Mouse (Mus musculus) hematopoietic stem cell, adult 5-6 weeks (primary cell): ENCODE measurements around the gene Lypla2. TPM values are rescaled to one million over a fixed set of nuclear protein-coding genes. Genes with fewer than 3 reads are reported as not detected.
"Not testable (repeated sequence)": the region's sequence is repeated elsewhere in the genome, so short reads cannot be mapped to it uniquely, and the experiment has no call there.

Experiments
- ATAC-seq, 2 experiments: fragments of 125-278 bp in 1 of 2; replicated peaks in 1 of 2; 2 replicates each; pipeline ENCODE4 v1.8.0; 2016 to 2017; ENCODE audit warnings: inconsistent platforms in 2 of 2, mild to moderate bottlenecking in 2 of 2, moderate number of reproducible peaks in 2 of 2, low read depth in 1 of 2, moderate TSS enrichment in 1 of 2; ENCODE audit not compliant: low FRiP score in 2 of 2, poor library complexity in 2 of 2, severe bottlenecking in 2 of 2, insufficient read depth in 1 of 2, low TSS enrichment in 1 of 2
- total RNA-seq: library from RNA; stranded (forward); fragments of 172-1452, 232-1000 nt; gene quantifications from 2 replicates; pipeline ENCODE4 v1.2.3, GENCODE M21; 2017

Lypla2 gene
- total RNA-seq, 1 experiment from 2014 or later = 10.8 TPM

DNA sequence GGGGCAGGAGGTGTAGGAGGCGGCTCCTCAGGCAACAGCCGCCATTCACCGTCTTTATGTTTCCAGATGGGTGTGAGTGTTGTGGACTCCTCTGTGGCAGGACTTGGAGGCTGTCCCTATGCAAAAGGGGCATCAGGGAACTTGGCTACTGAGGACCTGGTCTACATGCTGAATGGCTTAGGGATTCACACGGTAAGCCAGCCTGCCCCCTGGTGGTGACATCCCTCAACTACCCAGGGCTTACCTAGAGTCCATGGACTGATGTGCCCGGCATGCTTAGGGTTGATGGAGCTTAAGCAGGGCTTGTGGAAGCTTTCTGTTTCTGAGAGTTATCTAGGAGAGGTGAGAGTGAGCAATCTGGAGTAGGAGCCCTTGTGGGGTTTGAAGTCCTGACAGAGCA lies 11.7 kb downstream of the Lypla2 start:
- peak; percentile 57 to 68; a peak in 3 of 4 replicates for ATAC-seq

DNA sequence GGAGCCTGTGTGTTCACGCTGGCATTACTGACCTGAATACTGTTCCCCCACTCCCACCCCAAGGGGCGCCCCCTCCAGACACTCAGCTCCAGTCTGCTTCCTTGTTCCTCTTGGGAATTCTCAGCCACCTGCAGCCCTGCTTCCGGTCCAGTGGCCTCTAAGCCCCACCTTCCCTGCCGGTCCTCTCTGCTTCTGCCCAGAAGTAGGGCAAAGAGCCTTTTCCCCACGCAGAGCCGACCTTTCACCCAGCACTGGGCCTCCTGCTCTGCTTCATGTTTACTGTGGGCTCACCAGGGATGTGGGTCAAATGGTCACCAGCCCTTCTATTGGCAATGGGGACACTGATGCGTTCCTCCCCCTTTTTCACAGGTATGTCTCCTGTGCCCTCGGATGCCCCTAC lies 14.1 kb downstream of the Lypla2 start:
- ATAC-seq = no peak

- ATAC-seq = no peak
Observed at GRCm38 (mm10) chr4:135955886-135956285, 16.5 kb downstream of the Lypla2 start.

DNA sequence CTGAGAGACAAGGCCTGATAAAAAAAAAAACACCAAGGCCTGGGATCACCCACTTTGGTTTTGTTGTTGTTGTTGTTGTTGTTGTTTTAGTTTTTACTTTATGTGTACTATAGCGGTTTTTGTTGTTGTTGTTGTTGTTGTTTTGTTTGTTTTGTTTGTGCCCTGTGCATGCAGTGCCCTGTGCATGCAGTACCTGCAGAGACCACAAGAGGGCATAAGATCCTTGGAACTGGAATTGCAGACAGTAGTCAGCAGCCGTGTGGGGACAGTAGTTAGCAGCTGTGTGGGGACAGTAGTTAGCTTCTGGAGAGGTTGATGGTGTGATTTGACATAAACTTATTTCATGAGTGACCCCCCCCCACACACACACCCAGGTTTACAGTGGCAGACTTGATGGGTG lies 18.2 kb downstream of the Lypla2 start:
- ATAC-seq = peak; percentile 53 to 68; a peak in 2 of 4 replicates

- no peak for ATAC-seq
Observed at GRCm38 (mm10) chr4:135953179-135953578, 19.2 kb downstream of the Lypla2 start.

DNA sequence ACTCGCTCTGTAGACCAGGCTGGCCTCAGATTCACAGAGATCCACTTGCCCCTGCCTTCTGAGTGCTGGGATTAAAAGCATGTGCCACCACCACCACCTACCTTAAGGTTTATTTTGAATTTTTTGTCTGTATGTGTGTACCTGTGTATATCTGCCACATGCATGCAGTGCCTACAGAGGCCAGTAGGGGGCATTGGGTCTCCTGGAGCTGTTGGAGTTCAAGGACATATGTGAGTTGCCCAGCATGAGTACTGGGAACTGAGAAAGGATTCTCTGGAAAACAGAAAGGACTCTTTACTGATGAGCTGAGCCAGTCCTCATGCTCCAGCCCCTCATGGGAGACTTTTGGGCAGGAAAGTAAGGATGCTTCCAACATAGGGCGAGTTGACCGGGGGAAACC lies 20.9 kb downstream of the Lypla2 start:
- ATAC-seq = no peak

DNA sequence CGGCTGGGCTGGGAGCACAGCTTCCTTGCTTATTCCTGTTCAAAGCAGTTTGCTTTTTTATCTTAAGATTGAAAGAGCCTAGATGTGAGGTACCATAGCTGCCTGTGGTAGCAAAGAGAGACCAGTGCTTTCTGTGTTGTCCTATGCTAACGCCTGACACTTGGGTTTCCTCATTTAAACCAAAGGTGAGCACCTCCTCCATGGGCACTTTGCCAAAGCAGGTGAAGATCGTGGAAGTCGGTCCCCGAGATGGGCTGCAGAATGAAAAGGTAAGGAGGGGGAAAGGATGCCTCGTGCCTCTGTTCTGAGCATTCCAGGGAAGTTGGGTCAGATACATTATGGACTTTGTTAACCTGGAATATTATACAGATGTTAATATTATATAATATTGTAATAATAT lies 22.1 kb downstream of the Lypla2 start:
- ATAC-seq = no peak

- ATAC-seq = no peak
Observed at GRCm38 (mm10) chr4:135949911-135950310, 22.5 kb downstream of the Lypla2 start.

DNA sequence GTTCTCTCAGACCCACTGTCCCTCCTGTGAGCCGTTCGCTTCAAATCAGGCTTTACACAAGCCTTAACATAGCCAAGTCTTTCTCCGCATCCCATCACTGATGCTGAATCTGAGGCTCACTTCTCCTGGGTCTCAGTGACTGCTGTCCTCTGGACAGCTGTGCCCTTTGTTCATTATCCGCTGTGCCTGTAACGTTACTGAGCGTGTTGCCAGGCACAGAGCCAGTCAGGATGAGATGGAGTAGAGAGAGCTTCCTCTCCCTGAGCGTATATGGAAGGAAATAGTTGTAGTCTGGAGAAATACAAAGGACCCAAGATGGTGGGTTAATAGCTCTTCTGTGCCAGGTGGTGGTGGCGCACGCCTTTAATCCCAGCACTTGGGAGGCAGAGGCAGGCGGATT lies 23.0 kb downstream of the Lypla2 start:
- ATAC-seq = no peak

DNA sequence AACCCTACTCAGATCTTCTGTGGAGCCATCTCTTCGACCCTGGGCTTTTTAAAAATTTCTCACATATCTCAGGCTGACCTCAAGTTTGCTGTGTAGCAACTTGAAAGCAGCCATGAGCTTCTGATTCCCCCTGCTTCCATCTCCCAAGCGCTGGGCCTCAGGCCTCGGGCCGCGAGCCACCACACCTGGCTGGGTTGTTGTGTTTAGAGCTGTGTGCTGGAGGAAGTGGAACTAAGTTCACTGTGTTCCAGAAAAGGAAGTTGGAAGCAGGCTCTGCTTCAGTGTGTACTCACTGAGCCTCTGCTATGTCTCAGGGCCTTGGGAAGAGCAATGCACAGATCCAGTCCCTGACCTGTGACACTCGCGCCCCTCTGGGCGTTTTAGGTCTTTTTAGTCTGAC lies 24.3 kb downstream of the Lypla2 start:
- no peak for ATAC-seq

DNA sequence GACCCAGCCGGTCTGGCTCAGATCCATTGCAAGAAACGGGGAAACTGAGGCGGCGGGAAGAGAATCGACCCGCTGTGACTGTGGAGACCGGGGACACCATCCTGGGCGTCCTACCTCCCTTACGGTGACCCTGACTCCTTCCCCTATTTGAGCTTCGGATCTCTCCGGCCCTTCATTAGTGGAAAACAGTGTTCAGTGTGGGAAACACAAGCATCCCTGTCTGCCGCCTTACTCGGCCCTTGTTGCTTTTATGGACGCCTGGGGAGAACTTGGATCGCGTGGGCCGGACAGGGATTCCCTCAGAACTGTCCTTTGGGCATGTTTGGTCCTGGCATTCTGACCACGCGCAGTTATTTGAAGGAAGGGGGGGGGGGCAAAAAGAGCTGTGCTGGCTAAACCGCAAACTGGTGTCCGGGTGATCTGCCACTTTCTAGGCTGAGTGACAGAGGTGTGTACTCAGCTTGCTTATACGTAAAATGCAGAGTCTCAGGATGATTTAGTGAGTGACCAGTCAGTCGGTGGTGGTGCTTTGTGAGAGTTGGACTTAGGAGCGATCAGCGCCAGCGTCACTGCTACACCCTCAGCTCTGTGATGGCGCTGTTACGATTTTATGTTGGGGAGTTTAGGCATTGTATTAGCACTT lies 25.6 kb downstream of the Lypla2 start:
- ATAC-seq = peak in 1 of 2 experiments; percentile 9; a peak in 1 of 4 replicates

DNA sequence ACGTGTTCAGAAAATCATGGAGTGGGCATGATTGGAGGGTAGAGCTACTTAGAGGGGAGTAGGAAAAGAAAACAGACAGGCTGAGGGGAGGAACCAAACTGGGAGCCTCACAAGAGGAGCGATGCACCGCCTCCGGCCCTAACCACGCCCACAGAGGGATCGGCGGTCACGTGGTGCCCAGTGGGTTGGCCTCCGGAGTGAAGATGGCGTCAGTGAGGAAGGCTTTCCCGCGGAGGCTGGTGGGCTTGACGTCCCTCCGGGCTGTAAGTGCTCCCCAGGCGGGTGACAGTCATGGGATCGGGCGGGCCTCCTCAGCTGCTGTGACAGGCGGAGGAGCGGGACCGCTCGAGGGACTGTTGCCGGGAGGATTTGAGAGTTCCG lies 26.2 kb downstream of the Lypla2 start, which contains the start of gene Hmgcl:
Hmgcl (plus strand) TSS at position 171 of the 381 bp plus-strand sequence.
- ATAC-seq = peak; percentile 97 to 98

GRCm38 (mm10) chr4:135945706-135946105 lies 26.7 kb downstream of the Lypla2 start:
- peak; percentile 13 to 43; a peak in 1 of 4 replicates for ATAC-seq

DNA sequence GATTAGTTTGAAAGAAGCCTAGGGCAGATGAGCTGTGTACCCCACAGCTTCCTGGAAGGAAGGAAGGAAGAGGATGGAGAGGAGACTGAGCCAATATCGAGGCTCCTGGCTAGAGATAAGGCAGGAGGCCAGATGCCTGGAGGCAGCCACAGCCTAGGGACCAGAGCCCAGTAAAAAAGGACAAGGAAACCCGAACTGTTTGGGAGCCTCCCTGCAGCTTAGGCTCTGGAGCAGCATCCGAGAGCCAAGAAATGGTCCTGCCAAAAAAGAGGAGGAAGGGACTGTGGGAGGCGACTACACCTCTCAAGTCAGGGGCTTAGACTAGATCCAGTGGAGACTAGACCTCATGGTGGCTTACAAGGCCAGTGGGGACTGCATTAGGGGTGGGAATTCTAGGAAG lies 29.0 kb downstream of the Lypla2 start:
- ATAC-seq = no peak

DNA sequence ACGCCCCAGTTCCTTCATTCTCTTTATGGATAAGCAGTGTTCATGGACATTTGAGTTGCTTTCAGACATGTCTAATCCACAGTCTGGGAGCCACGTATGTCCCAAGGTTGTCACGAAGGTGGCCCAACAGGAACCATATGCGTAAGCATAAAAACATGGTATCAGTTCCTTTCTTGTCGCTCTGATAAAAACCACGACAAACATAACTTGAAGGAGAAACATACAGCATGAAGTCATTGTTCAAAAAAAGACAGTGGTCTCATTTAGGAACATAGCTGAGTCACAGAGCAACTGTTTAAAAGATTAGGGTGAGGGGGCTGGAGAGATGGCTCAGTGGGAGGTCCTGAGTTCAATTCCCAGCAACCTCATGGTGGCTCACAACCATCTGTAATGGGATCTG lies 30.2 kb downstream of the Lypla2 start:
- ATAC-seq = no peak

DNA sequence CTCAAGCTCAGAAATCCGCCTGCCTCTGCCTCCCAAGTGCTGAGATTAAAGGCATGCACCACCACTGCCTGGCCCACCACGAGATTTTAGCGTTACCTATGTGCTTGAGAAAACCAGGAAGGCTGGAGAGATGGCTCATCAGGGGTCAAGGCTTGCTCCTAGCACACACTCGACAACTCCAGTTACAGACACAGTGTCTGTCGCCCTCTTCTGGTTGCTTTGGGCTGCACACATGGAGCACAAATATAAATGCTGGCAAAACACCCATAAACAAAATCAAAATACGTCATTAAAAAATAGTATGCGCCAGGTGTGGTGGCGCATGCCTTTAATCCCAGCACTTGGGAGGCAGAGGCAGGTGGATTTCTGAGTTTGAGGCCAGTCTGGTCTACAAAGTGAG lies 31.4 kb downstream of the Lypla2 start:
- not testable (repeated sequence) for ATAC-seq

DNA sequence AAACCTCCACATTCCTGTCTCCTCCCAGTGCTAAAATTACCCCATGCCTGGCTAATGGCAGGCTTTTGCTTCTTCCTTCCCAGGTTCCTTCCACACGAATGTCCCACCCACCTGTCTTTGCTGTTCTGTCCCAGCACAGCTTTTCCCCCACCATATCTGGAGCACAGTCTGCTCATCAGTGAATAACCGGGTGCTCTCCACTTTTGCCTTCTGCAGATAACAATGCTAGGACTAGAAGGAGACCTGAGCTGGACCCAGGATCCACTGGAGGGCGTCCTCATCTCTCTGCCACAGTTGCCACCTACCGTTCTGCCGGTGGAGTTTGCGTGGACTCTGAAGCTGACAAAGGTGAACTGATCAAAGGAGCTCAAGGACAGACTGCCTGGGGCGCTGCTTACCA lies 33.6 kb downstream of the Lypla2 start:
- no peak for ATAC-seq

DNA sequence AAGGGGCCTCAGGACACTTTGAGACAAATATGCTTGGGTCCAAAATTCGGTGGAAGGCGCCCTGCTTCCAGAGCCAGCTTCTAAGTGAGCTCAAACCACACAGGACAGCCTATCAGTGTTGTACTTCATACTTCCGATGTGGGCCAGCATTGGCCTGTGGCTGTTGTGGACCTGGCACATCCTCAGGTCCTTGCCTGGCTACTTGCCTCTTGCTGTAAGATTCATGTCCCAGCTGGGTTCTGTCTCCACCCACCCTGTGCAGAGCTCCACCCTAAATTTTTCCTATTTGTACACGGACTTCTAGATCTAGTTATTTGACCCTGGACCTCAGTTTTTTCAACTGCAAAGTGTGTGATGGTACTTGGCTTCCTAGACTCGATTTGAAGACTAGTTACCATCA lies 36.9 kb downstream of the Lypla2 start:
- ATAC-seq = no peak

- ATAC-seq = no peak
Observed at GRCm38 (mm10) chr4:135934708-135935500, 37.5 kb downstream of the Lypla2 start.
